ENCODE assay signal across 8 mouse cellular contexts in genomic region chr15:98831684-98832035, GRCm38 (mm10). TPM values are rescaled to one million over a fixed set of nuclear protein-coding genes. Genes with fewer than 3 reads are reported as not detected.
DNase-seq lines count a peak whose midpoint lies in the region; ATAC-seq lines count a peak whose summit lies in the region.

No protein-coding gene starts in this region.

- 14% methylated on average over 9 of the region's 9 CpGs for WGBS in heart, embryonic 14.5 days
- WGBS in hindbrain, embryonic 13.5 days: 17% methylated on average over 9 of the region's 9 CpGs
- 21% methylated on average over 9 of the region's 9 CpGs for WGBS in midbrain, embryonic 12.5 days

- ATAC-seq in heart, embryonic 14.5 days (ENCODE audit: insufficient number of reproducible peaks, insufficient read depth, low FRiP score, low read depth): no peak
- ATAC-seq in activated CD4-positive, CD25-positive, alpha-beta regulatory T cell, adult 4 months: peak; percentile 38
- ATAC-seq in hindbrain, embryonic 13.5 days (ENCODE audit: low FRiP score): peak; percentile 51
- ATAC-seq in midbrain, embryonic 12.5 days (ENCODE audit: low FRiP score, low read depth): peak; percentile 44

- no peak for DNase-seq in heart, postnatal 14 days
- DNase-seq in thymus, postnatal 4 days: no peak
- no peak for DNase-seq in left cerebral cortex, adult 18-20 months (ENCODE audit: low spot score in 2 of 2)
- no peak for DNase-seq in layer of hippocampus, postnatal 10 days (ENCODE audit: low spot score in 2 of 2)

- H3K4me3 ChIP-seq in heart, embryonic 14.5 days (ENCODE audit: control insufficient read depth in 1 of 2, insufficient read depth in 1 of 2, low read depth in 1 of 2, low read length in 2 of 2): peak overlapping the region; percentile 32 to 83
- peak overlapping the region; percentile 70 for H3K4me3 ChIP-seq in hindbrain, embryonic 13.5 days
- peak overlapping the region; percentile 68 for H3K4me3 ChIP-seq in midbrain, embryonic 12.5 days

- peak overlapping the region; percentile 93 to 99 for H3K27ac ChIP-seq in heart, embryonic 14.5 days (replicated peaks in 1 of 2; ENCODE audit: control insufficient read depth in 1 of 2, insufficient read depth in 1 of 2, low read depth in 2 of 2, low read length in 2 of 2)
- peak overlapping the region; percentile 86 for H3K27ac ChIP-seq in hindbrain, embryonic 13.5 days
- H3K27ac ChIP-seq in midbrain, embryonic 12.5 days (replicated peaks): peak overlapping the region; percentile 81

- peak overlapping the region; percentile 69 for H3K4me2 ChIP-seq in heart, embryonic 14.5 days (ENCODE audit: low read length)
- H3K4me2 ChIP-seq in hindbrain, embryonic 13.5 days: peak overlapping the region; percentile 77
- peak overlapping the region; percentile 72 for H3K4me2 ChIP-seq in midbrain, embryonic 12.5 days (replicated peaks)

- no peaks in the 10 kb centered on the region for H3K27me3 ChIP-seq in heart, embryonic 14.5 days (ENCODE audit: control insufficient read depth, insufficient read depth, low read length)
- H3K27me3 ChIP-seq in hindbrain, embryonic 13.5 days: no peaks in the 10 kb centered on the region
- H3K27me3 ChIP-seq in midbrain, embryonic 12.5 days: no peaks in the 10 kb centered on the region

- H3K9ac ChIP-seq in heart, embryonic 14.5 days (ENCODE audit: low read length): peak overlapping the region; percentile 97
- peak overlapping the region; percentile 83 for H3K9ac ChIP-seq in hindbrain, embryonic 13.5 days
- peak overlapping the region; percentile 41; the same call in 1 of the 2 replicates for H3K9ac ChIP-seq in midbrain, embryonic 12.5 days (replicated peaks)

- no peaks in the 10 kb centered on the region for H3K9me3 ChIP-seq in heart, embryonic 14.5 days (ENCODE audit: control insufficient read depth, low read length)
- H3K9me3 ChIP-seq in hindbrain, embryonic 13.5 days: no peaks in the 10 kb centered on the region
- no peaks in the 10 kb centered on the region for H3K9me3 ChIP-seq in midbrain, embryonic 12.5 days

- peaks cover 14 to 30% of the 10 kb centered on the region in 2 experiments for H3K4me1 ChIP-seq in heart, embryonic 14.5 days (ENCODE audit: control insufficient read depth in 2 of 2, insufficient read depth in 2 of 2, low read length in 2 of 2)
- peaks cover 18% of the 10 kb centered on the region for H3K4me1 ChIP-seq in hindbrain, embryonic 13.5 days (replicated peaks)
- H3K4me1 ChIP-seq in midbrain, embryonic 12.5 days: peaks cover 9% of the 10 kb centered on the region

- H3K36me3 ChIP-seq in heart, embryonic 14.5 days (ENCODE audit: control insufficient read depth, insufficient read depth, low read length): peaks cover 48% of the 10 kb centered on the region
- H3K36me3 ChIP-seq in hindbrain, embryonic 13.5 days: peaks cover 43% of the 10 kb centered on the region
- peaks cover 37% of the 10 kb centered on the region for H3K36me3 ChIP-seq in midbrain, embryonic 12.5 days

- intact Hi-C loops in heart, postnatal 14 days (cut with DNase I): loop anchor here (5.0 kb wide), 1 partner anchor 36 kb away; no protein-coding TSS in a partner anchor

RNA-seq across cellular contexts. Expression of gene Prkag1, which starts 0.3 kb away (rescaled TPM):
- polyA plus RNA-seq in heart, embryonic 14.5 days (2014; fragmentation: Nextera tagmentation; extraction: Ambion mirVana): 82.0 and 85.5 TPM in 2 replicates
- total RNA-seq in heart, postnatal 14 days (2021): 10 to 100 TPM; 91.8 to 93.6 TPM
- polyA plus RNA-seq in activated CD4-positive, CD25-positive, alpha-beta regulatory T cell, adult 4 months (2017; shearing (Covaris generic)): 100 to 1,000 TPM in 1 of 2 experiments, 10 to 100 TPM in 1; 98.2 to 133 TPM
- polyA plus RNA-seq in hindbrain, embryonic 13.5 days (2015; fragmentation: Nextera tagmentation; extraction: Ambion mirVana): 73.4 and 77.5 TPM in 2 replicates
- 83.1 and 85.9 TPM in 2 replicates for polyA plus RNA-seq in midbrain, embryonic 12.5 days (2016; fragmentation: Nextera tagmentation; extraction: Ambion mirVana)
- total RNA-seq in left cerebral cortex, adult 18-20 months (2021): 10 to 100 TPM; 54.6 to 56.2 TPM
- total RNA-seq in layer of hippocampus, postnatal 10 days (2021): 10 to 100 TPM; 39.3 to 41.0 TPM

RNA-seq across cellular contexts. Expression of gene Ddn, which starts 22.4 kb away (rescaled TPM):
- polyA plus RNA-seq in heart, embryonic 14.5 days (2014; fragmentation: Nextera tagmentation; extraction: Ambion mirVana): 0.22 and 0.51 TPM in 2 replicates
- total RNA-seq in heart, postnatal 14 days (2021): under 1 TPM; 0.20 to 0.31 TPM
- polyA plus RNA-seq in activated CD4-positive, CD25-positive, alpha-beta regulatory T cell, adult 4 months (2017; shearing (Covaris generic)): not detected
- polyA plus RNA-seq in hindbrain, embryonic 13.5 days (2015; fragmentation: Nextera tagmentation; extraction: Ambion mirVana): 0.63 and 0.69 TPM in 2 replicates
- 0.61 and 1.3 TPM in 2 replicates for polyA plus RNA-seq in midbrain, embryonic 12.5 days (2016; fragmentation: Nextera tagmentation; extraction: Ambion mirVana)
- total RNA-seq in left cerebral cortex, adult 18-20 months (2021): 100 to 1,000 TPM; 778 to 797 TPM
- total RNA-seq in layer of hippocampus, postnatal 10 days (2021): 100 to 1,000 TPM; 401 to 403 TPM

RNA-seq across cellular contexts. Expression of gene Kmt2d, which starts 39.3 kb away (rescaled TPM):
- 12.7 and 13.0 TPM in 2 replicates for polyA plus RNA-seq in heart, embryonic 14.5 days (2014; fragmentation: Nextera tagmentation; extraction: Ambion mirVana)
- total RNA-seq in heart, postnatal 14 days (2021): 10 to 100 TPM; 63.2 to 64.5 TPM
- polyA plus RNA-seq in activated CD4-positive, CD25-positive, alpha-beta regulatory T cell, adult 4 months (2017; shearing (Covaris generic)): 10 to 100 TPM; 21.7 to 29.2 TPM
- polyA plus RNA-seq in hindbrain, embryonic 13.5 days (2015; fragmentation: Nextera tagmentation; extraction: Ambion mirVana): 11.6 and 12.1 TPM in 2 replicates
- 13.4 and 13.8 TPM in 2 replicates for polyA plus RNA-seq in midbrain, embryonic 12.5 days (2016; fragmentation: Nextera tagmentation; extraction: Ambion mirVana)
- 10 to 100 TPM; 74.3 to 77.8 TPM for total RNA-seq in left cerebral cortex, adult 18-20 months (2021)
- total RNA-seq in layer of hippocampus, postnatal 10 days (2021): 10 to 100 TPM; 71.4 to 77.3 TPM

RNA-seq across cellular contexts. Expression of gene Wnt1, which starts 42.0 kb away (rescaled TPM):
- polyA plus RNA-seq in heart, embryonic 14.5 days (2014; fragmentation: Nextera tagmentation; extraction: Ambion mirVana): not detected in 2 replicates
- total RNA-seq in heart, postnatal 14 days (2021): not detected
- not detected for polyA plus RNA-seq in activated CD4-positive, CD25-positive, alpha-beta regulatory T cell, adult 4 months (2017; shearing (Covaris generic))
- 3.7 and 4.6 TPM in 2 replicates for polyA plus RNA-seq in hindbrain, embryonic 13.5 days (2015; fragmentation: Nextera tagmentation; extraction: Ambion mirVana)
- 8.7 and 13.1 TPM in 2 replicates for polyA plus RNA-seq in midbrain, embryonic 12.5 days (2016; fragmentation: Nextera tagmentation; extraction: Ambion mirVana)
- total RNA-seq in left cerebral cortex, adult 18-20 months (2021): not detected
- not detected for total RNA-seq in layer of hippocampus, postnatal 10 days (2021)

RNA-seq across cellular contexts. Expression of gene Wnt10b, which starts 53.7 kb away (rescaled TPM):
- not detected in 2 replicates for polyA plus RNA-seq in heart, embryonic 14.5 days (2014; fragmentation: Nextera tagmentation; extraction: Ambion mirVana)
- total RNA-seq in heart, postnatal 14 days (2021): under 1 TPM; 0.45 to 0.61 TPM
- under 1 TPM in 1 of 2 experiments, not detected in 1; 0.22 TPM for polyA plus RNA-seq in activated CD4-positive, CD25-positive, alpha-beta regulatory T cell, adult 4 months (2017; shearing (Covaris generic))
- polyA plus RNA-seq in hindbrain, embryonic 13.5 days (2015; fragmentation: Nextera tagmentation; extraction: Ambion mirVana): 0.12 TPM in 1 of 2 replicates, not detected in the other
- 0.14 and 0.34 TPM in 2 replicates for polyA plus RNA-seq in midbrain, embryonic 12.5 days (2016; fragmentation: Nextera tagmentation; extraction: Ambion mirVana)
- total RNA-seq in left cerebral cortex, adult 18-20 months (2021): 1 to 10 TPM in 1 of 2 experiments, under 1 TPM in 1; 0.63 to 1.1 TPM
- under 1 TPM; 0.25 to 0.37 TPM for total RNA-seq in layer of hippocampus, postnatal 10 days (2021)

Comparison
In these comparisons a context has a peak if more than half of its experiments do, and no peak if none do; other contexts are left out.
1. H3K9ac ChIP-seq: peak in every context shown above with its lines; median percentile 97 in heart, embryonic 14.5 days; 83 in hindbrain, embryonic 13.5 days; 41 in midbrain, embryonic 12.5 days.